Mouse (Mus musculus): Measurements from ENCODE around the gene Inpp5a. TPM values are rescaled to one million over a fixed set of nuclear protein-coding genes. Genes with fewer than 3 reads are reported as not detected.

Inpp5a gene
- polyA plus RNA-seq, 1 experiment from 2014 or later = 25.2 TPM

- no peak for ATAC-seq (ENCODE audit: low FRiP score)
- Histone ChIP-seq H3K36me3 (ENCODE audit: control insufficient read depth, insufficient read depth, low read length) (no peaks in the 10 kb centered on the region), H3K27ac (ENCODE audit: low read depth, low read length) (no peak overlapping the region), H3K9ac (ENCODE audit: low read length) (no peak overlapping the region), H3K9me3 (ENCODE audit: control insufficient read depth, low read length) (no peaks in the 10 kb centered on the region), H3K4me1 (ENCODE audit: control insufficient read depth, insufficient read depth, low read length) (no peaks in the 10 kb centered on the region), H3K4me2 (no peak overlapping the region), H3K4me3 (ENCODE audit: low read depth, low read length) (no peak overlapping the region), H3K27me3 (ENCODE audit: control insufficient read depth, insufficient read depth, low read length) (peaks cover 4% of the 10 kb centered on the region; the same call in 1 of the 2 replicates)
- 85% methylated on average over 3 of the region's 3 CpGs for WGBS
- no peak for DNase-seq (ENCODE audit: low spot score, missing footprints)
These were observed 183.8 kb downstream of the Inpp5a start for GRCm38 (mm10) chr7:139572665-139573064.

GRCm38 (mm10) chr7:139576064-139576686 is 187.3 kb downstream of the Inpp5a start:
- H3K4me1 ChIP-seq (ENCODE audit: control insufficient read depth, insufficient read depth, low read length) = peaks cover 4% of the 10 kb centered on the region; the same call in 1 of the 2 replicates
- H3K9me3 ChIP-seq (ENCODE audit: control insufficient read depth, low read length) = no peaks in the 10 kb centered on the region
- H3K27ac ChIP-seq (ENCODE audit: low read depth, low read length) = no peak overlapping the region
- H3K4me3 ChIP-seq (ENCODE audit: low read depth, low read length) = no peak overlapping the region
- 74% methylated on average over 16 of the region's 16 CpGs for WGBS
- no peak for ATAC-seq (ENCODE audit: low FRiP score)
- H3K4me2 ChIP-seq = no peak overlapping the region
- no peaks in the 10 kb centered on the region for H3K36me3 ChIP-seq (ENCODE audit: control insufficient read depth, insufficient read depth, low read length)
- peaks cover 40% of the 10 kb centered on the region for H3K27me3 ChIP-seq (ENCODE audit: control insufficient read depth, insufficient read depth, low read length)
- H3K9ac ChIP-seq (ENCODE audit: low read length) = no peak overlapping the region
- no peak for DNase-seq (ENCODE audit: low spot score, missing footprints)

- H3K36me3 ChIP-seq (ENCODE audit: control insufficient read depth, insufficient read depth, low read length) = no peaks in the 10 kb centered on the region
- peaks cover 17% of the 10 kb centered on the region for H3K4me1 ChIP-seq (ENCODE audit: control insufficient read depth, insufficient read depth, low read length)
- H3K9me3 ChIP-seq (ENCODE audit: control insufficient read depth, low read length) = no peaks in the 10 kb centered on the region
- no peak for DNase-seq (ENCODE audit: low spot score, missing footprints)
- peak overlapping the region; percentile 65; the same call in 1 of the 2 replicates for H3K9ac ChIP-seq (ENCODE audit: low read length)
- peak overlapping the region; percentile 59 for H3K4me2 ChIP-seq
- no peak overlapping the region; the same call in 1 of the 2 replicates for H3K27ac ChIP-seq (ENCODE audit: low read depth, low read length)
- H3K4me3 ChIP-seq (ENCODE audit: low read depth, low read length) = peak overlapping the region; percentile 44
- no peak for ATAC-seq (ENCODE audit: low FRiP score)
- WGBS = 49% methylated on average over 21 of the region's 21 CpGs
- H3K27me3 ChIP-seq (ENCODE audit: control insufficient read depth, insufficient read depth, low read length) = peaks cover 72% of the 10 kb centered on the region
These were observed 190.5 kb downstream of the Inpp5a start for GRCm38 (mm10) chr7:139579261-139579905.

GRCm38 (mm10) chr7:139580851-139581775 is 192.2 kb downstream of the Inpp5a start:
- H3K36me3 ChIP-seq (ENCODE audit: control insufficient read depth, insufficient read depth, low read length) = no peaks in the 10 kb centered on the region
- no peak overlapping the region; the same call in 1 of the 2 replicates for H3K27ac ChIP-seq (ENCODE audit: low read depth, low read length)
- peak; percentile 97 for DNase-seq (ENCODE audit: low spot score, missing footprints)
- WGBS = 1% methylated on average over 78 of the region's 78 CpGs
- H3K4me3 ChIP-seq (ENCODE audit: low read depth, low read length) = peak overlapping the region; percentile 44
- no peak for ATAC-seq (ENCODE audit: low FRiP score)
- no peaks in the 10 kb centered on the region for H3K9me3 ChIP-seq (ENCODE audit: control insufficient read depth, low read length)
- H3K9ac ChIP-seq (ENCODE audit: low read length) = peak overlapping the region; percentile 65
- H3K4me2 ChIP-seq = peak overlapping the region; percentile 59
- H3K4me1 ChIP-seq (ENCODE audit: control insufficient read depth, insufficient read depth, low read length) = peaks cover 22% of the 10 kb centered on the region
- H3K27me3 ChIP-seq (ENCODE audit: control insufficient read depth, insufficient read depth, low read length) = peaks cover 89% of the 10 kb centered on the region

GRCm38 (mm10) chr7:139581801-139582571 is 193.1 kb downstream of the Inpp5a start:
- H3K4me3 ChIP-seq (ENCODE audit: low read depth, low read length) = peak overlapping the region; percentile 44
- ATAC-seq (ENCODE audit: low FRiP score) = peak; percentile 54
- WGBS = under 1% methylated on average over 79 of the region's 82 CpGs
- peaks cover 22% of the 10 kb centered on the region for H3K4me1 ChIP-seq (ENCODE audit: control insufficient read depth, insufficient read depth, low read length)
- H3K36me3 ChIP-seq (ENCODE audit: control insufficient read depth, insufficient read depth, low read length) = no peaks in the 10 kb centered on the region
- peak overlapping the region; percentile 17 for H3K27ac ChIP-seq (ENCODE audit: low read depth, low read length)
- peak; percentile 95 for DNase-seq (ENCODE audit: low spot score, missing footprints)
- H3K27me3 ChIP-seq (ENCODE audit: control insufficient read depth, insufficient read depth, low read length) = peaks cover 98% of the 10 kb centered on the region
- no peaks in the 10 kb centered on the region for H3K9me3 ChIP-seq (ENCODE audit: control insufficient read depth, low read length)
- peak overlapping the region; percentile 65 for H3K9ac ChIP-seq (ENCODE audit: low read length)
- H3K4me2 ChIP-seq = peak overlapping the region; percentile 59

- DNase-seq (ENCODE audit: low spot score, missing footprints) (peak; percentile 96), ATAC-seq (ENCODE audit: low FRiP score) (peak; percentile 86)
- Histone ChIP-seq H3K9me3 (ENCODE audit: control insufficient read depth, low read length) (no peaks in the 10 kb centered on the region), H3K4me2 (peak within 1 kb of the TSS; percentile 59), H3K4me3 (ENCODE audit: low read depth, low read length) (peak within 1 kb of the TSS; percentile 44), H3K36me3 (ENCODE audit: control insufficient read depth, insufficient read depth, low read length) (no peaks in the 10 kb centered on the region), H3K27me3 (ENCODE audit: control insufficient read depth, insufficient read depth, low read length) (peaks cover 100% of the 10 kb centered on the region), H3K9ac (ENCODE audit: low read length) (peak within 1 kb of the TSS; percentile 65), H3K27ac (ENCODE audit: low read depth, low read length) (peak within 1 kb of the TSS; percentile 17), H3K4me1 (ENCODE audit: control insufficient read depth, insufficient read depth, low read length) (peaks cover 22% of the 10 kb centered on the region)
- WGBS = under 1% methylated on average over 54 of the region's 56 CpGs
These were observed 193.7 kb downstream of the Inpp5a start, which contains the start of gene Nkx6-2 for GRCm38 (mm10) chr7:139582595-139582994. Gene Nkx6-2 (minus strand): TSS chr7:139582797.

GRCm38 (mm10) chr7:139583094-139583737 is 194.3 kb downstream of the Inpp5a start:
- 0 out of 2 replicates have a peak, but pooled peaks have one; percentile 37 for ATAC-seq (ENCODE audit: low FRiP score)

More at GRCm38 (mm10) chr7:139583094-139583737, 194.3 kb downstream of the Inpp5a start:
- no peaks in the 10 kb centered on the region for H3K9me3 ChIP-seq (ENCODE audit: control insufficient read depth, low read length)
- H3K27ac ChIP-seq (ENCODE audit: low read depth, low read length) = no peak overlapping the region
- H3K4me3 ChIP-seq (ENCODE audit: low read depth, low read length) = peak overlapping the region; percentile 44
- DNase-seq (ENCODE audit: low spot score, missing footprints) = peak; percentile 95
- no peak overlapping the region for H3K9ac ChIP-seq (ENCODE audit: low read length)
- peaks cover 24% of the 10 kb centered on the region for H3K4me1 ChIP-seq (ENCODE audit: control insufficient read depth, insufficient read depth, low read length)
- H3K27me3 ChIP-seq (ENCODE audit: control insufficient read depth, insufficient read depth, low read length) = peaks cover 98% of the 10 kb centered on the region
- H3K36me3 ChIP-seq (ENCODE audit: control insufficient read depth, insufficient read depth, low read length) = no peaks in the 10 kb centered on the region
- H3K4me2 ChIP-seq = peak overlapping the region; percentile 59
- WGBS = 8% methylated on average over 17 of the region's 17 CpGs

Data from midbrain, embryonic 11.5 days (tissue).